Mouse (Mus musculus) limb, embryonic 13.5 days (tissue): ENCODE data around the gene Dlg4. TPM values are rescaled to one million over a fixed set of nuclear protein-coding genes. Genes with fewer than 3 reads are reported as not detected.

ENCODE experiments used
- ATAC-seq: fragments of 200-750 bp; cut with Nextera tagmentation; 2 replicates; pipeline ENCODE4 v1.8.0; 2017; ENCODE audit warnings: low read depth, moderate number of reproducible peaks, moderate TSS enrichment; ENCODE audit not compliant: low FRiP score
- H3K27ac ChIP-seq: fragments of 300-500 bp; sonication (generic); 2 replicates; pipeline ENCODE4 v1.5.1; 2015; ENCODE audit warnings: inconsistent platforms, mild to moderate bottlenecking, moderate library complexity
- H3K27me3 ChIP-seq: fragments of 300-500 bp; sonication (generic); 2 replicates; pipeline ENCODE4 v1.6.1; 2015; ENCODE audit warnings: mild to moderate bottlenecking, inconsistent platforms
- H3K36me3 ChIP-seq: fragments of 300-500 bp; sonication (generic); 2 replicates; pipeline ENCODE4 v1.6.1; 2015; ENCODE audit warnings: inconsistent platforms, mild to moderate bottlenecking, moderate library complexity
- H3K4me1 ChIP-seq: fragments of 300-500 bp; sonication (generic); 2 replicates; pipeline ENCODE4 v1.6.1; 2015; ENCODE audit warnings: inconsistent platforms
- H3K4me2 ChIP-seq: fragments of 300-500 bp; sonication (generic); replicated peaks from 2 replicates; pipeline ENCODE4 v1.6.1; 2015; ENCODE audit warnings: inconsistent platforms, mild to moderate bottlenecking, moderate library complexity
- H3K4me3 ChIP-seq: fragments of 300-500 bp; sonication (generic); 2 replicates; pipeline ENCODE4 v1.5.1; 2015; ENCODE audit warnings: moderate library complexity, mild to moderate bottlenecking, inconsistent platforms
- H3K9ac ChIP-seq: fragments of 300-500 bp; sonication (generic); 2 replicates; pipeline ENCODE4 v1.6.1; 2015; ENCODE audit warnings: mild to moderate bottlenecking, inconsistent platforms
- H3K9me3 ChIP-seq: fragments of 300-500 bp; sonication (generic); 2 replicates; pipeline ENCODE4 v1.6.1; 2016; ENCODE audit warnings: inconsistent platforms
- WGBS: fragments of 180-500 bp; shearing (Covaris S2); methylation state at CpG from one replicate; pipeline ENCODE4 v1.1.7; 2015; 5-methylcytosine and 5-hydroxymethylcytosine counted together
- polyA plus RNA-seq: library from polyadenylated mRNA; unstranded; fragments of >200 nt; fragmentation: Nextera tagmentation; extraction: Ambion mirVana; gene quantifications from 2 replicates; pipeline ENCODE4 v1.2.1, GENCODE M21; 2015

Dlg4 gene
- polyA plus RNA-seq, 1 experiment from 2014 or later, result 14.2 TPM

GRCm38 (mm10) chr11:70040184-70040583 lies 23.4 kb downstream of the Dlg4 start:
- ATAC-seq, result no peak
- Histone ChIP-seq H3K4me2 (no peak overlapping the region), H3K4me3 (no peak overlapping the region), H3K27ac (no peak overlapping the region), H3K4me1 (no peaks in the 10 kb centered on the region), H3K36me3 (peaks cover 84% of the 10 kb centered on the region), H3K27me3 (no peaks in the 10 kb centered on the region), H3K9ac (no peak overlapping the region), H3K9me3 (no peaks in the 10 kb centered on the region)
- 88% methylated on average over 7 of the region's 7 CpGs for WGBS

GRCm38 (mm10) chr11:70042309-70043085 lies 25.8 kb downstream of the Dlg4 start:
- no peak overlapping the region for H3K4me3 ChIP-seq
- H3K27ac ChIP-seq, result no peak overlapping the region
- 89% methylated on average over 23 of the region's 23 CpGs for WGBS
- no peaks in the 10 kb centered on the region for H3K9me3 ChIP-seq
- H3K36me3 ChIP-seq, result peaks cover 82% of the 10 kb centered on the region
- no peak overlapping the region for H3K4me2 ChIP-seq
- no peaks in the 10 kb centered on the region for H3K4me1 ChIP-seq
- no peaks in the 10 kb centered on the region for H3K27me3 ChIP-seq
- ATAC-seq, result no peak
- H3K9ac ChIP-seq, result no peak overlapping the region

- H3K27me3 ChIP-seq, result no peaks in the 10 kb centered on the region
- WGBS, result 84% methylated on average over 7 of the region's 7 CpGs
- no peak overlapping the region for H3K4me2 ChIP-seq
- no peaks in the 10 kb centered on the region for H3K4me1 ChIP-seq
- no peak overlapping the region for H3K4me3 ChIP-seq
- peaks cover 71% of the 10 kb centered on the region for H3K36me3 ChIP-seq
- no peak overlapping the region for H3K27ac ChIP-seq
- ATAC-seq, result no peak
- H3K9ac ChIP-seq, result no peak overlapping the region; the same call in 1 of the 2 replicates
- no peaks in the 10 kb centered on the region for H3K9me3 ChIP-seq
These were observed 26.9 kb downstream of the Dlg4 start for GRCm38 (mm10) chr11:70043665-70044064.

GRCm38 (mm10) chr11:70045435-70045834 lies 28.7 kb downstream of the Dlg4 start:
- Histone ChIP-seq H3K9me3 (no peaks in the 10 kb centered on the region), H3K36me3 (peaks cover 55% of the 10 kb centered on the region), H3K4me1 (no peaks in the 10 kb centered on the region), H3K4me2 (no peak overlapping the region), H3K9ac (no peak overlapping the region), H3K27ac (no peak overlapping the region), H3K27me3 (no peaks in the 10 kb centered on the region), H3K4me3 (no peak overlapping the region)
- no peak for ATAC-seq
- WGBS, result 45% methylated on average over 9 of the region's 9 CpGs

GRCm38 (mm10) chr11:70049366-70049765 lies 32.6 kb downstream of the Dlg4 start:
- Histone ChIP-seq H3K27ac (no peak overlapping the region), H3K4me3 (no peak overlapping the region), H3K9ac (no peak overlapping the region), H3K9me3 (no peaks in the 10 kb centered on the region), H3K36me3 (peaks cover 17% of the 10 kb centered on the region), H3K27me3 (0 out of 2 replicates have a peak, but pooled peaks cover 5% of the 10 kb centered on the region), H3K4me2 (no peak overlapping the region), H3K4me1 (no peaks in the 10 kb centered on the region)
- ATAC-seq, result no peak
- WGBS, result 58% methylated on average over 6 of the region's 6 CpGs

- H3K9me3 ChIP-seq, result no peaks in the 10 kb centered on the region
- 54% methylated on average over 10 of the region's 10 CpGs for WGBS
- peaks cover 12% of the 10 kb centered on the region for H3K36me3 ChIP-seq
- H3K4me3 ChIP-seq, result no peak overlapping the region
- no peak overlapping the region for H3K27ac ChIP-seq
- no peaks in the 10 kb centered on the region for H3K4me1 ChIP-seq
- H3K4me2 ChIP-seq, result no peak overlapping the region
- H3K27me3 ChIP-seq, result peaks cover 8% of the 10 kb centered on the region; the same call in 1 of the 2 replicates
- H3K9ac ChIP-seq, result no peak overlapping the region
- ATAC-seq, result no peak
These were observed 33.1 kb downstream of the Dlg4 start for GRCm38 (mm10) chr11:70049816-70050215.

GRCm38 (mm10) chr11:70053156-70053555 lies 36.4 kb downstream of the Dlg4 start:
- no peak for ATAC-seq
- H3K36me3 ChIP-seq, result no peaks in the 10 kb centered on the region
- peaks cover 13% of the 10 kb centered on the region for H3K4me1 ChIP-seq
- H3K4me2 ChIP-seq, result no peak overlapping the region
- peaks cover 14% of the 10 kb centered on the region; the same call in 1 of the 2 replicates for H3K27me3 ChIP-seq
- 57% methylated on average over 7 of the region's 7 CpGs for WGBS
- H3K4me3 ChIP-seq, result no peak overlapping the region
- H3K9me3 ChIP-seq, result no peaks in the 10 kb centered on the region
- no peak overlapping the region for H3K9ac ChIP-seq
- no peak overlapping the region for H3K27ac ChIP-seq

GRCm38 (mm10) chr11:70053898-70054570 lies 37.3 kb downstream of the Dlg4 start, which contains the start of gene Asgr1:
Gene Asgr1 (plus strand): TSS chr11:70054085.
- Histone ChIP-seq H3K4me1 (peaks cover 13% of the 10 kb centered on the region), H3K4me2 (no peak within 1 kb of the TSS), H3K36me3 (no peaks in the 10 kb centered on the region), H3K9me3 (no peaks in the 10 kb centered on the region), H3K4me3 (no peak within 1 kb of the TSS), H3K27me3 (peaks cover 14% of the 10 kb centered on the region; the same call in 1 of the 2 replicates), H3K27ac (no peak within 1 kb of the TSS), H3K9ac (no peak within 1 kb of the TSS)
- no peak for ATAC-seq
- 84% methylated on average over 10 of the region's 10 CpGs for WGBS

- Histone ChIP-seq H3K4me1 (peaks cover 13% of the 10 kb centered on the region), H3K36me3 (no peaks in the 10 kb centered on the region), H3K4me3 (no peak overlapping the region), H3K27me3 (peaks cover 14% of the 10 kb centered on the region; the same call in 1 of the 2 replicates), H3K9me3 (no peaks in the 10 kb centered on the region), H3K27ac (no peak overlapping the region), H3K4me2 (peak overlapping the region; percentile 34), H3K9ac (peak overlapping the region; percentile 8; the same call in 1 of the 2 replicates)
- 27% methylated on average over 18 of the region's 18 CpGs for WGBS
- ATAC-seq, result 0 out of 2 replicates have a peak, but pooled peaks have one; percentile 34
These were observed 39.0 kb downstream of the Dlg4 start for GRCm38 (mm10) chr11:70055618-70056214.

GRCm38 (mm10) chr11:70057805-70058204 lies 41.1 kb downstream of the Dlg4 start:
- no peaks in the 10 kb centered on the region for H3K9me3 ChIP-seq
- H3K27ac ChIP-seq, result no peak overlapping the region
- H3K36me3 ChIP-seq, result no peaks in the 10 kb centered on the region
- no peak overlapping the region for H3K4me2 ChIP-seq
- no peak for ATAC-seq
- no peak overlapping the region for H3K9ac ChIP-seq
- no peak overlapping the region for H3K4me3 ChIP-seq
- WGBS, result 70% methylated on average over 9 of the region's 9 CpGs
- peaks cover 13% of the 10 kb centered on the region for H3K4me1 ChIP-seq
- peaks cover 14% of the 10 kb centered on the region; the same call in 1 of the 2 replicates for H3K27me3 ChIP-seq

GRCm38 (mm10) chr11:70059930-70060329 lies 43.2 kb downstream of the Dlg4 start:
- Histone ChIP-seq H3K4me1 (peaks cover 13% of the 10 kb centered on the region), H3K4me3 (no peak overlapping the region), H3K9ac (no peak overlapping the region), H3K36me3 (no peaks in the 10 kb centered on the region), H3K9me3 (no peaks in the 10 kb centered on the region), H3K4me2 (no peak overlapping the region), H3K27ac (no peak overlapping the region), H3K27me3 (peaks cover 4% of the 10 kb centered on the region; the same call in 1 of the 2 replicates)
- ATAC-seq, result no peak
- WGBS, result 50% methylated on average over 6 of the region's 6 CpGs

- Histone ChIP-seq H3K9ac (no peak overlapping the region), H3K9me3 (no peaks in the 10 kb centered on the region), H3K4me3 (no peak overlapping the region), H3K4me1 (peaks cover 27% of the 10 kb centered on the region), H3K36me3 (no peaks in the 10 kb centered on the region), H3K27ac (no peak overlapping the region), H3K4me2 (no peak overlapping the region), H3K27me3 (no peaks in the 10 kb centered on the region)
- no peak for ATAC-seq
- 70% methylated on average over 3 of the region's 3 CpGs for WGBS
These were observed 46.3 kb downstream of the Dlg4 start for GRCm38 (mm10) chr11:70063053-70063452.
